Mouse (Mus musculus): ENCODE results near the gene Map2k6.

Map2k6 gene

GRCm38 (mm10) chr11:110450091-110450757 is 51.3 kb downstream of the Map2k6 start:
- in situ Hi-C loops (cut with MboI, MseI): no loop called here

- in situ Hi-C loops (cut with MboI, MseI): no loop called here
Observed at GRCm38 (mm10) chr11:110450758-110451121, 51.8 kb downstream of the Map2k6 start.

GRCm38 (mm10) chr11:110451590-110451989 is 52.7 kb downstream of the Map2k6 start:
- in situ Hi-C loops (cut with MboI, MseI): no loop called here

GRCm38 (mm10) chr11:110453445-110454154 is 54.7 kb downstream of the Map2k6 start:
- in situ Hi-C loops (cut with MboI, MseI): no loop called here

DNA sequence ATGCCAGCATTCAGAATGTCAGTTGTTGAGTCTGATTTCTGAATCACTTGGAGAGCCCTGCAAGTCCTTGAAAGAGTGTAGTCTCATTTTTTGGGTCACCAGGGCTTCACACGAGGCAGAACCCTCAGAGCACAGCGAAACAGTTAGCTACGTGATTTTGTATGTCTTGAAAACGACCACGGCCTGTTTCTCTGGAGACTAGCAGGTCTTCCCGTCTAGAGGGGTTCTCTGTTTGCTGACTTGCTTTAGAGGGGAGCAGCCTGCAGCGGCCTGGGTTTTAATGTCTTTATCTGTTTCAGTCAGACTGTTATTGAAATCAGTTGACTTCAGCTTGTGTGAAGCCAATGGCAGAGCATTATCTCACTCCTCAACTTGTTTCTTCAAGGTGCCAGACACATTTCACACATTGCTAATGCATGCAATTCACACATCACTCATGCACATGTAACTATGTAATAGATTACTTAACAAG is 58.6 kb downstream of the Map2k6 start:
- in situ Hi-C loops (cut with MboI, MseI): no loop called here

DNA sequence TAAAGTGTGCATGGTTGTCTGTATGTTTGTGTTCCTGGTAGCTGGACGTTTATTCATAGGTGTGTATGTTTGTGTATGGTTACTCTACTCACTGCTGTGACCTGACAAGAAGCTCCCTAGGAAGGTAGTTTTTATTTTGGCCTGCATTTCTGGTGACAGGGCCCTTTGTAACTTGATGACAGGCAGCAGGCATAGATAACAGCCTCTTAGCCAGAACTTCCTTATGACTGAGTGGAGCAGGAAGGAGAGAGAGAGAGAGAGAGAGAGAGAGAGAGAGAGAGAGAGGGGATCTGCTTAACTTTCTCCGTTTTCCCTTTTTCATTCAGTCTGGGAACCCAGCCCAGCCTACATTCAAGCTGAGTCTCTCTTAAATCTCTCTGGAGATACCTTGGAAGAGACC is 61.6 kb downstream of the Map2k6 start:
- in situ Hi-C loops (cut with MboI, MseI): no loop called here

DNA sequence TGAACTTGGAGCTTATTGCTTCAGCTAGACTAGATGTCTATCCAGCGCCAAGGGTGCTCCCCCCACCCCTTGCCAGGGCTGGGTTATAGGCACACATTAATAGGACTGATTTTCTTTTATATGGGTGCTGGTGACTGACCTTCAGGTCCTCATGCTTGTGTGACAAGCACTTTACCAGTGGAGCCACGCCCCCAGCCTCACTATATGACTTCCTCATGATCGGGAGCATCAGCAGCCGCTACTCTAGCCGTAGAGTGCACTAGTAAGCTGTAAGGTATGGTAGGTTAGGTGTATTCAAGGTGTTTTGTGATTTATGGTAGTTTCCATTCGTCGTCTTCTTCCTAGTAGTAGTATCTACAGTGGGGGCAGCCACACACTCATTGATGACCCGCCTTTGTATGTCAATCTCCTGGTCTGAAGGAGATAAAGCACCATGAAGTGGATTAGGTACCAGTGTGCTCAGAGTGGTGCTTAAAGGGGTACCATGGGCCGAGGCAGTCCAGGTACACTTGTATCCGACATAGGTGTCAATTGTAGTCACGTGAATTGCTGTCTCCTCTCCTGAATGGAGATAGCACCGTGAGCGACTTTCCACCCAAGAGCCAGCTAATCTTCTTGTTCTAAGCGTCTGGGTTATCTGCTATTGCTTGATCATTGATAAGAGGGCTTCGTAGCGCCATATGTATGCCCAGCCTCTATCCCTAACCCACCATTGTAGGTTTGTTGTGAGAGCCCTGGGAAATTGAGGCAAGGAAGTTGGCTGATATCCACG is 62.8 kb downstream of the Map2k6 start:
- in situ Hi-C loops (cut with MboI, MseI): no loop called here

GRCm38 (mm10) chr11:110462975-110463578 is 64.2 kb downstream of the Map2k6 start:
- in situ Hi-C loops (cut with MboI, MseI): no loop called here

GRCm38 (mm10) chr11:110463801-110464200 is 64.9 kb downstream of the Map2k6 start:
- in situ Hi-C loops (cut with MboI, MseI): no loop called here

GRCm38 (mm10) chr11:110469054-110469453 is 70.1 kb downstream of the Map2k6 start:
- in situ Hi-C loops (cut with MboI, MseI): no loop called here

- in situ Hi-C loops (cut with MboI, MseI): no loop called here
Observed at GRCm38 (mm10) chr11:110470561-110471273, 71.8 kb downstream of the Map2k6 start.

DNA sequence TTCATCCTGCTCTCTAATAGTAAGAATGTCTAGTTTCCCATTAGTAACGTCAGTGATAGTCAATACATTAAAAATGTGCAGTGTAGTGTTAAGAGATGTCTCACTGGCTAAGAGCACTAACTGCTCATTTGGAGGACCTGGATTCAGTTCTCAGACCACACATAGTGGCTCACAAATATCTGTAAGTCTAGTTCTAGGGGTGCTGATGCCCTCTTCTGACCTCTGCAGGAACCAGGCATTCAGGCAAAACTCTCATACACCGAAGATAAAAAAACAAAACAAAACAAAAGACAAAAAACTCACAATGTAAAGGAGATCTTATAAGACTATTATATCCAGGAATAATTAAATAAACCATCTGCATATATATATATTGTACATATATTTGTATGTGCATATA is 72.4 kb downstream of the Map2k6 start:
- in situ Hi-C loops (cut with MboI, MseI): no loop called here

DNA sequence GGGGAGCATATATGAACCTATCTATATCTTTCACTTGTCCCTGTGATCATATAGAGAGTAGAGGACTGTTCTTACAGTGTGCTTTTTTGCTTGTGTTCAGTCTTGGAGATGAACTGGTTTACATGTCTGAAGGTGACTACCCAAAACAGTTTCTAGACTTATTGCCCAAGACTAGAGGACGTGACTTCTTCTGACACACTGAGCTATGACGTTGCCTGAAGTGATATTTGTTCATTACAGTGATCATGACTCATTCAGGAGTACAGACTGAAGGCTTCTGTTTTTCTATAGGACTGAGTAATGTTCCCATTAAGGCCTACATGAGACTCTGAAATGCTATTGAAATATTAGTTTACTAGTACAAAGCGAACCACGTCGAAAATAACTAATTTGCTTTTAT is 73.2 kb downstream of the Map2k6 start:
- in situ Hi-C loops (cut with MboI, MseI): no loop called here

DNA sequence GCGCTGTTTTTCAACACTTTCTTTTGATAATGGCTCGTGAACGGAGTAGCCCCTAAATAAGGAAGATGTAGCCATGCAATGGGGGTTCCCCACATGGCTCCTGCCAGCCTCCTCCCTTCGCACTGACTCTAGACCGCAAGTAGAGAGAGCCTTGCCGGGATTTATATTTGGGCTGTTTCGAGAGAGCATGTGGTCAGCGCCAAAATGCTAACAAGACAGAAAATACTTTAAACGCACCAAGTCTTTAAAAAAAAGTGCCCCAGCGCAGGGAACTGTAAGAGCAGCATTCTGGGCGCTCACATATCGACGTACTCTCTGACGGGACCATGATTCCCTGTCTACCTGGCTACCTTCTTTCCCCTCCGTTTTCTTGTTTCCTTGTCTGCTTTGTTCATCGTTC is 74.6 kb downstream of the Map2k6 start:
- in situ Hi-C loops (cut with MboI, MseI): no loop called here

DNA sequence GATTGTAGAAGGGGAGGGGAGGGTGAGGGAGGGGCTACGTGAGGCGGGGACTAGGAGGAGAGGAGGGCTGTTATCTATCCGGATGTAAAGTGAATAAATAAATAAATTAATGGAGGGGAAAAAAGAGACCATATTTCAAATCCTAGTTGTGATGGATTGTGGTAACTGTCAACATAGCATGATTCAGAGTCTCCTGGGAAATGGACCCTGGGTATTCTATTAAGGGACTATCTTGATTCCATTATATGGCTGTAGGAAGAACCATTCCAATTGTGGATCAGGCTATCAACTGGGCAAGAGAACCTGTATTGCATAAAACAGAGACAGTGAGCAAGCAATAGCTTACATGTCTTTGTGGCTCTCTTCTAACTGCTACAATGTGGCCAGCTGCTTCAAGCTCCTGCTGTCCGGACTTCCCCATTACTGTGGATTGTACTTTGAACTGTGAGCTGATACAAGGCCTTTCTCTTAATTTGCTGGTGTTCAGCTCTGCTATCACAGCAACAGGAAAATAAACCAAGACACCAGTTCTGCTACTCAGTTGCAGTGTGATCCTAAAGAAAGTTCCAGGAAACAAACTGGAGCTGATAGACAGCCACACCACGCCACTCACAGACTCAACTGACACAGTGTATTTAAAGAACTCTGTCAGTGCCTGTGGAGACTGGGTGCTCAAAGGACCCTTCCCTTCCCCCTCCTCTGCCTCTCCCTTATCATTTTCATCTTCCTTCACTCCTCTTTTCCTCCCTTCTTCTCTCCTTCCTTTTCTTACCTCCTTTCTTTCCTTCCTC is 77.6 kb downstream of the Map2k6 start:
- in situ Hi-C loops (cut with MboI, MseI): no loop called here

DNA sequence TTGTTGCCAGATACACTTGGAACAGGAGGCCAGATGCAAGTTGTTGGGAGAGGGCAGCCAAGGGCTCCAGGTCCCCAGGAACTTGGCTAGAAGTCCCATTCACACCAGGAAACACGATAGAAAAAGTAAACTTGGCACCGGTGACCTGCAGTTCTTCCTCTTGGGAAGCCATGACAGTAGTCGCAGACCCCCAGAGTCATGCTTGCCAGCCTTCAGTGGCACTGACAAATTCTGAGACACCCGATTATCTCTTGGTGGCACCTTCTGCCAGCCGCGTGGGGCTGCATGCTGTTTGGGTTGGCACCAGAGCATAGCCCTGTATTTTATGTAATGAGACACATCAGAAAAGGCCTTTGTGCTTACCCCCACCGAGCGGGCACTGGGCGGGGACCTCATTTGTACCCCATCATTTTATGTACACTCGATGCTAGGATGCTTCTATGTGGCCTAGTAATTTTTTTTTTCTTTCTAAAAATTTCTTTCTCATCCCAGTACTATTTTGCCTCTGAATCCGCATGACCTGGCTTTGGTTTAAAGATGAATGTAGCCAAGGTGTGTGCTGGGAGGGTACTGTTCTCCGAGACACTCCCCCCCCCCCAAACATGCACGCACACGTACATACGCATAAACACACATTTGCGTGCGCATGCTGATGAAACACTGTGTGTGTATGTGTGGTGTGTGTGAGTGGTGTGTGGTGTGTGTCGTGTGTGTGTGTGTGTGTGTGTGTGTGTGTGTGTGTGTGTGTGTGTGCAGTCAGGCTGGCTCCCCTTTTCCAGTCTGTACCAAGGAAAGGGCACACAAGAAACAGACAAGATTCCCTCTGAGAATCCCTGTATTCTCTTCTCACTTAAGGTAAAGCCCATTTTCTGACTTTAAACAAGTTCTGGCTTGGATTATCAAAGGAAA is 79.3 kb downstream of the Map2k6 start:
- in situ Hi-C loops (cut with MboI, MseI): no loop called here

- in situ Hi-C loops (cut with MboI, MseI): no loop called here
Observed at GRCm38 (mm10) chr11:110478978-110479384, 80.1 kb downstream of the Map2k6 start.

- in situ Hi-C loops (cut with MboI, MseI): no loop called here
Observed at GRCm38 (mm10) chr11:110481406-110481805, 82.5 kb downstream of the Map2k6 start.

GRCm38 (mm10) chr11:110482176-110482575 is 83.3 kb downstream of the Map2k6 start:
- in situ Hi-C loops (cut with MboI, MseI): no loop called here

- in situ Hi-C loops (cut with MboI, MseI): no loop called here
Observed at GRCm38 (mm10) chr11:110482649-110483048, 83.7 kb downstream of the Map2k6 start.

Measured in T-helper 2 cell (primary cell).